Comparison of ENCODE assay signal across 8 mouse cellular contexts in genomic region chr5:43235997-43236396, GRCm38 (mm10). TPM values are rescaled to one million over a fixed set of nuclear protein-coding genes. Genes with fewer than 3 reads are reported as not detected.
A peak's percentile ranks its signal among the peaks of the same experiment; 100 is the strongest.
DNase-seq lines count a peak whose midpoint lies in the region; ATAC-seq and TF ChIP-seq lines count a peak whose summit lies in the region.

No protein-coding gene starts in this region.

- H3K4me2 ChIP-seq in embryonic facial prominence, embryonic 12.5 days (replicated peaks), result peak overlapping the region; percentile 92
- peak overlapping the region; percentile 87 for H3K4me2 ChIP-seq in midbrain, embryonic 16.5 days (ENCODE audit: low read length)

- peaks cover 3% of the 10 kb centered on the region; the same call in 1 of the 2 replicates for H3K4me1 ChIP-seq in embryonic facial prominence, embryonic 12.5 days
- H3K4me1 ChIP-seq in midbrain, embryonic 16.5 days (ENCODE audit: control insufficient read depth, insufficient read depth, low read length), result peaks cover 14% of the 10 kb centered on the region

- no peaks in the 10 kb centered on the region for H3K9me3 ChIP-seq in embryonic facial prominence, embryonic 12.5 days
- H3K9me3 ChIP-seq in midbrain, embryonic 16.5 days (replicated peaks; ENCODE audit: control insufficient read depth, low read length, poor library complexity, severe bottlenecking), result no peaks in the 10 kb centered on the region

- peak overlapping the region; percentile 98 for H3K27ac ChIP-seq in left cerebral cortex, adult 2 months
- H3K27ac ChIP-seq in embryonic facial prominence, embryonic 12.5 days, result no peak overlapping the region
- H3K27ac ChIP-seq in midbrain, embryonic 16.5 days (ENCODE audit: low read length), result peak overlapping the region; percentile 62

- ATAC-seq in embryonic facial prominence, embryonic 12.5 days (ENCODE audit: insufficient number of reproducible peaks, insufficient read depth, low FRiP score, low TSS enrichment), result no peak
- ATAC-seq in midbrain, embryonic 16.5 days, result no peak

- H3K36me3 ChIP-seq in embryonic facial prominence, embryonic 12.5 days, result no peaks in the 10 kb centered on the region
- no peaks in the 10 kb centered on the region for H3K36me3 ChIP-seq in midbrain, embryonic 16.5 days (ENCODE audit: control insufficient read depth, insufficient read depth, low read length)

- TF ChIP-seq CTCF in left cerebral cortex, adult 2 months (IDR thresholded peaks at IDR 0.05), result no peak

- whole genome bisulfite sequencing in embryonic facial prominence, embryonic 12.5 days, result 36% methylated on average over 5 of the region's 5 CpGs
- 20% methylated on average over 5 of the region's 5 CpGs for WGBS in midbrain, embryonic 16.5 days

- peaks cover 3% of the 10 kb centered on the region; the same call in 1 of the 2 replicates for H3K27me3 ChIP-seq in embryonic facial prominence, embryonic 12.5 days
- H3K27me3 ChIP-seq in midbrain, embryonic 16.5 days (ENCODE audit: control insufficient read depth, insufficient read depth, low read depth, low read length), result no peaks in the 10 kb centered on the region

- peak overlapping the region; percentile 95 for H3K4me3 ChIP-seq in left cerebral cortex, adult 2 months
- H3K4me3 ChIP-seq in embryonic facial prominence, embryonic 12.5 days, result peak overlapping the region; percentile 84
- peak overlapping the region; percentile 99 for H3K4me3 ChIP-seq in midbrain, embryonic 16.5 days (ENCODE audit: low read depth, low read length)

- H3K9ac ChIP-seq in embryonic facial prominence, embryonic 12.5 days, result no peak overlapping the region
- peak overlapping the region; percentile 99 for H3K9ac ChIP-seq in midbrain, embryonic 16.5 days (ENCODE audit: low read depth, low read length)

- intact Hi-C loops in left cerebral cortex, adult 2 months (cut with DNase I), result loop anchor here (10.0 kb wide), 4 partner anchors 429 to 1291 kb away; partner anchors contain the start of gene Cc2d2a

- no peak for DNase-seq in left cerebral cortex, adult 2 months (ENCODE audit: extremely low spot score in 1 of 2, low spot score in 2 of 2)
- DNase-seq in left cerebral cortex, adult 8-10 months (ENCODE audit: low spot score in 2 of 2), result no peak
- peak; percentile 20 for DNase-seq in induced T-regulatory cell, adult 2 months (ENCODE audit: low read depth)
- DNase-seq in spleen, postnatal 36 days (ENCODE audit: low spot score in 2 of 2), result no peak
- DNase-seq in right cerebral cortex, postnatal 25 days, result no peak
- DNase-seq in cerebellum, adult 8-10 months, result no peak

RNA-seq across cellular contexts. Expression of gene Cpeb2, which starts 3.0 kb away (rescaled TPM):
- 10 to 100 TPM; 59.2 to 66.1 TPM for total RNA-seq in left cerebral cortex, adult 2 months (2021)
- 10 to 100 TPM; 60.1 to 76.3 (median 66.6) TPM for total RNA-seq in left cerebral cortex, adult 8-10 months (2022)
- polyA plus RNA-seq in embryonic facial prominence, embryonic 12.5 days (2016; fragmentation: Nextera tagmentation; extraction: Ambion mirVana), result 2.0 and 2.4 TPM in 2 replicates
- polyA plus RNA-seq in midbrain, embryonic 16.5 days (2015; fragmentation: Nextera tagmentation; extraction: Ambion mirVana), result 15.3 and 15.7 TPM in 2 replicates
